Mouse (Mus musculus): ENCODE data around the gene Mob1b.

DNA sequence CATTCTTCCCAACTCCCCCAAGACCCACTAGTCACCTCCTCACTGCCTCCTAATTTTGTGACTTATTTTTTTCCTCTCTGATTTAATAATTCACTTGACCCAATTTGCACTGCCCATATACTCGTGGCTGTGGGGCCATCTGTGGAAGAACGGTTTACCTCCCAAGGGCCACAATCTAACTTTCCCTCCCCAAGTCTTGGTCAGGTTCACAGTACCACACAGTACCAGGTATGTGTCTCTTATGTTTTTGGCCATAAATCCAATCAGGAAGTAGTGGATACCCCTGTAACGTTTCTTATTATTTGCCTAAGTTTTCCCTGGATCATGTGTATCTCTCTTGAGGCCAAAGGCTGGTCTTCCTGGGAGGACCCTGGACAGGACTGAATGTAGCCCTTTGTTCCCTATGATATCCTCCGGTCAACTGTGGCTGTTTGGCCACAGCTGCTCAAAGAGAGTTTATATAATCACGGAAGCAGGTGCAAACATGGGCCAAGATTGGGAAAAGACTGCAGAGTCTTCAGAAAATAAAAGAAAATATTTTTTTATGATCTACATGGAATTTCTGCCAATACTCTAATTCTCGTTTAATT, 29.1 kb upstream of the Mob1b start:
- TF ChIP-seq CTCF (IDR thresholded peaks at IDR 0.05; ENCODE audit: extremely low read depth, insufficient read depth, low read length) = no peak
- no peak for TF ChIP-seq POLR2A (IDR thresholded peaks at IDR 0.05; ENCODE audit: extremely low read depth, insufficient read depth, low read length)

All from cortical plate, adult 2 months (tissue).